Mouse (Mus musculus): Measurements from ENCODE around the gene Uqcc2.

The Uqcc2 gene

DNA sequence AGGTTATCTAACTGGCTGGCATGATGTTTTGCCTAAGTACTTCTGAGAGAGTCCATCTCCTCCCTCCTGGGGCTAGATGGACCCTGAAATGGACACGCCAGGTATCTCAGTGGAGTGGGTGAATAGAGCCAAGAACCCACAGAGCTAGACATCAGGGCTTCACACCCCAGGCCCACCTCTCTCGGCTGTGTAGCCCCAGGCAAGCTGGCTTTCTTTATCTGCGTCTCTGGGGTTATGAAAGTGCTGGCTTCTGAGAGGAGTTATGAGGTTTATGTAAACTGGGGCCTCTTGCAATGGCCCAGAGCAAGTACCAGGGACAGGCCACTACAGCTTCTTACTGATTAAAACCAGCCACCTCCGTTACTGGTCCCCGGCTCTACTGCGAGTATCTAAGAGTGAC lies 21.2 kb upstream of the Uqcc2 start:
- no peak for DNase-seq (ENCODE audit: low spot score in 2 of 2)

DNA sequence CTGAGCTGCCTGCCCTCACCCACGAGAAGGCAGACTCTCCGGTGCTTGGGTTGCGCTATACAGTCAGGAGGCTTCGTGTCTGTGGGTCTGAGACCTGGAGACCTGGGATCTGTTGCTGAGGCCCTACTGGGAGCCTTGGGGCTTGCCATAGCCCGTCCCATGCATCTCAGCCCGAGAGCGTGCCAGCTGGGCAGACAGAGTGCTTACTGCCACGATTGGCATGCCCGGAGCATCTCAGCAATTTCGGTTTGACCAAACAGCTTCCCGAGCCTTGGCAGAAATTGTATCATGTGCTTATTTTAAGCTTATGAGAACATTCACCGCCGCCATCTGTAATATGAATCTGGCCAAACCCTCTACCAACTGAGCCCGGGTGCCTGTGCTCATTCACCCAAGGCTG lies 20.5 kb upstream of the Uqcc2 start:
- DNase-seq (ENCODE audit: low spot score in 2 of 2) = no peak

DNA sequence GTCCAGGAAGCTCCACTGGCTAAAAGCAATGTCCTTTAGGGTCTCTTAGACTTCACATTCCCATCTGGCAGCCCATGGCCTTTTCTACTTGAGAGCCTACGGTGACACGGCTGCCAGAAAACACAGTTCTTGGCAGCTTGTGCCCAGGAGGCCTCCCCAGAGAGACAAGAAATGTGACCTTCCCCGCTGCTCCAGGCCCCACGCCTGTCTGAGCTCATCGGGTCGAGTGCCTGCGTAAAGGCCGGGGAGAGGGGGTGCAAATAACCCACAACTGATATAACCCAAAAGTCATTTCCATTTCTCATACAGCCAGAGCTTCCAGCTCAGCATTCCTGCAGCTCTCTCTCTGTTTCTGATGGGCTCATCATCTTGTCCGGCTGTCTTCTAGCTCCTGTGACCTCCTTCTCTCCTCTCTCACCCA lies 20.1 kb upstream of the Uqcc2 start:
- no peak for DNase-seq (ENCODE audit: low spot score in 2 of 2)

DNA sequence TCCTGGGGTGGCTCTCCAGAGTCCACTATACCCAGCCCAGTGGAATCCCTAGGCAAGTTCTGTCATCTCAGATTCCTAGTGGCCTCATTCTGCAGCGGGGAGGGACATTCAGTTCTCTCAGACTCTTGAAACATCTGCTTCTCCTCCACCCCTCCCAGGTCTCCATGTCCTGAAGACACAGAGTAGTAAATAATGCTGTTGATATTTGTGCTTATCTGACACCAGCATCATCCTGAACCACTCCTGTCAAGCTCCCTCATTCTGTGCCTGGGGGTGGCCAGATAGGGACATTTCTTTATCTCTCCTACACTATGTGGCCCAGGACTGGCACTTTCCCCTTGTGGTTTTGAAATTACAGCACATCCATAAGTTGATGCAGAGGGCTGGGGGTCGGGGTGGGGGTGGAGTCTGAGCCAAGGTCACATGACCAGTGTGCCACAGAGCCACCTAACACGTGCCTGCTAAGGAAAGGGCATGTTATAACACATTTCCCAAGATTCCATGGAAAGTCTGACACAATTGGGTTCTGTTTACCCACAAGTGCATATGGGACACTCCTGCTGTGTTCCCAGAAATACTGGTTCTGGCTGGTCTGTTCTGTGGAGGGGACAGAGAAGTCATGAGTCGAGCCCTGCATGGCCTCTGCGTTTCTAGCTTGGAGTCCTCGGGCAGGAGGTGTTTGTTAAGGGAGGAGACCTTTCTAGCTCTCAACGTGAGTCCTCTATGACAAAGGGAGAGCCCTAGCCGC lies 19.4 kb upstream of the Uqcc2 start:
- DNase-seq (ENCODE audit: low spot score in 2 of 2) = no peak

DNA sequence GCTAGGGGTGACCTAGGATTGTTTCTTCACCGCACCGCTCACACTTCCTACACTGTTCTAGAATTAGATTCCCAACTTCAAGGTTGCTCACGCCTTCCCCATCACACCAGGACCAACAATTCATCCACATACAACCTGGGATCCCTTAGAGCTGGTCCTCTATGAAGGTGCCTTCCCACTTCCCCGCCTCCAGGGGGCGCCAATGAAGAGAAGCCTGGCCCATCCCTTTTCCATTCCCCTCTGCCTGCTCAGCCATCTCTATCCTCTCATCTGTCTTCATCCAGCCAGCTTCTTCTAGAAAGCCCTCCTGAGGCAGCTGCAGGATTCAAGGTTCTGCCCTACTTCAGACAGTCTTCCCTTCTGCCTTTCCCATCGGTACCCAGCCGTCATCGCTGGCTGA lies 17.7 kb upstream of the Uqcc2 start:
- DNase-seq (ENCODE audit: low spot score in 2 of 2) = peak; percentile 26 to 41

DNA sequence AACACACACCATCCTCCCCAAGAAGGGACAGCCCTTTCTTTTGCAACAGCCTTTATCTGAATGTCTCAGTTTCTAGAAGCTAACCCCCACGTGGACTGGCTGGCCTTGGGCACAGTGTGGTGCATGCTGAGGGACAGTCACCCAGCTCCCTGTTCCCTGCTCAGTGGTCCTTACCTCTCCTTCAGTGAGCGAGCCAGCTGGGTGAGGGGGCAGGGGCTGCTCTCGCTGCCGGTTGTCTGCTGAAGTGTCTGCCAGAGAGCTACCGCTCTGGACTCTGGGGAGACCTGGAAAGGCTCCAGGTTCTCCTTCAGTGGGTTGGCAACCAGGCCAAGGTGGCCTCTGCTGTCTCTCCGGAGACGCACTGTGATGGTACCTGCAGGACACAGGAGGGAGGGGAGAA lies 17.2 kb upstream of the Uqcc2 start:
- DNase-seq (ENCODE audit: low spot score in 2 of 2) = no peak

DNA sequence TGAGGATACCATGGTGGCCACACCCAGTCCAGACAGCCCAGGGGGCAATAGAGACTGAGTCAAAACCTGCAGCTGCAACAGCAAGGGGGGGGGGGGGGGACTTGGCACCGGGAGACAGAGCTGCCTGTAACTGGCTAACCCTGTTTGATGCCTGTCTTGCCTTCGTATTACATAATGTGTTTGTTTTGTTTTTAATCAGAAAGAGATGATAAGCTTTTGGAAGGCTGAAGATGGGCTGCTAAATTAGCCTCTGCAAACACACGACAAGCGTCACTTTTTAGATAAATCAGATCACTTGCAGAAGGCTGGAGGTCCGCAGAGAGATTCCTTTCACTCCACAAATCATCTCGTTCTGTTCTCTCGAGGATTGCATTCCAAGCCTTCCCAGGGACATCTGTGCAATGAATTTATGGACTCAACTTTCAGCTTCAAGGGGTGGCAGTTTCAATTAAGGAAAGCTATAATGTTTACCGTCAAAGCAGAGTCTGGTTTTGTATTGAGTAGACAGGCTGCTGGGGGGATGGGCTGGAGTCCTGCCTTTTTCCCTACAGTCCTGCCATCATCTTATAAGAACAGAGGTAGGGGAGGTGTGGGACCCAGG lies 12.7 kb upstream of the Uqcc2 start:
- no peak for DNase-seq (ENCODE audit: low spot score in 2 of 2)

DNA sequence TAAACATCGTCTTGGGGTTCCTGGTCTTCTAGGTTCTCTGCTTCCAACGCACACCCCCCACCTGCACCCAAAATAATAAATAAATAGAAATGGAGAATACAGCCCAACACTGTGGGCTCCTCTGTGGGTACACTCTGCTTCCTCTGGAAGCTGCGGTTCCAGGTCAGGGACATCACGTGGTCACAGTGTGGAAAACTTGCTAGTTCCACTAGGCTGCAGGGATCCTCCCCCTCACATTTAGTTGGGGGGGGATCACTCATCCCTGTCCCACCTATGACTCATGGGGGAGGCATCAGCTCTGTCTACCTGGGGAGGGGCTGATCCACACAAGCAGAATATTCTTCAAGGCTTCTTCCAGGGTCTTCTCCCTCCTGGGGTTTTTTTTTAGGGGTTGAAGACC lies 10.4 kb upstream of the Uqcc2 start:
- DNase-seq (ENCODE audit: low spot score in 2 of 2) = no peak

DNA sequence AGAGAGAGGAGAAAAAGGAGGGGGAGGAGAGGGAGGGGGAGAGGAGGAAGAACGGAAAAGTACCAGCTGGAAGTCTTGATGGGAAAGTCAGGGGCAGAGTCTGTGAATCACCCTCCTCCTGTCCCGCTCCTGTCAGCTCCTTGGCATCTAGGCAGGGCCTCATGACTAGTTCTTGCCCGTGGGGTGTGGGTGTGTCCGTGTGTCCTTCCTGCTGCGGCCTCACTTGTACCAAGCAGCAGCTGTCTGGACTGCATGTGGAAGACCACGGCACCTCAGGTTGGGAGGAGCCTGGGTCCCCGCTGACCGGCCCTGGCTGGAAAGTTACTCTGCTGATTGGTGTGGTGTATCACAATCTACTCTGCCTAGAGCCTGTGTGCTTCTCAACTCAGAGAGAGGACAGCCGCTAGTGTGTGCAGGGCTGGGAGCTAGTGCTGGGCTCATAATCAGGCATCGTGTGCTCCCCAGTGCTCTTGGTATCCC lies 8.3 kb upstream of the Uqcc2 start:
- DNase-seq (ENCODE audit: low spot score in 2 of 2) = no peak

DNA sequence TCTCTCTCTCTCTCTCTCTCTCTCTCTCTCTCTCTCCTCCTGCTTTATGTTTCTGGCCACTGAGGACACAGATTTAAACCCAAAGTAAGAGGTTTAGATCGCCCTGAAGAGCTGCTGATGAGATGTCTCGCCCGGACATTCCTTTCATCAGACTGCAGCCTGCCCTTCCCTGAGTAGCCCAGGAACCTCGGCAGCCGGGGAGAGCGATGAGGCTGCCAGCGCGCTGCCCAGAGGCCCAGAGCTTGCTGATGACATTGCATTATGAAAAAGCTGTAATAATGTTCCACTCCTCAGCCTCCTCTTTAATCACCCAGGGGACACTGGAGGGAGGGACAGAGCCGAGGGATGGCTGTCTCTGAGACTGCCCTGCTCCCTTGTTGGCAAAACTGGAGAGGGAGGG lies 6.5 kb upstream of the Uqcc2 start:
- no peak for DNase-seq (ENCODE audit: low spot score in 2 of 2)

DNA sequence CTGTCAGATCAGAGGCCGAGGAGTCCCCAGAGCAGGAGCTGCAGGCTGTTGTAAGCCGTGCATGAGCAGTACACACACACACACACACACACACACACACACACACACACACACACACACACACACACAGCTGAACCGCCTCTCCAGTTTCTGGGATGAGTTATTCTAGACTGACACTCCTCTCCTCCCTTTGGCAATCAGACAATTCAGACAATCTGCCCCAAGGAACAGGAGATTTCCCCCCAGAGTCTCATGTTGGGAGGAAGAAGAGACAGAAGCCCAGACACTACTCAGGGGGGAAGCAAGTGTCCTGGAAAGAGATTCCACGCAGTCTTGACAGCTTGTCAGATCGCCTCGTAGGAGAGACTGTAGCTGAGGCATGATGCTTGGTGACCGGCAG lies 5.6 kb upstream of the Uqcc2 start:
- DNase-seq (ENCODE audit: low spot score in 2 of 2) = no peak

DNA sequence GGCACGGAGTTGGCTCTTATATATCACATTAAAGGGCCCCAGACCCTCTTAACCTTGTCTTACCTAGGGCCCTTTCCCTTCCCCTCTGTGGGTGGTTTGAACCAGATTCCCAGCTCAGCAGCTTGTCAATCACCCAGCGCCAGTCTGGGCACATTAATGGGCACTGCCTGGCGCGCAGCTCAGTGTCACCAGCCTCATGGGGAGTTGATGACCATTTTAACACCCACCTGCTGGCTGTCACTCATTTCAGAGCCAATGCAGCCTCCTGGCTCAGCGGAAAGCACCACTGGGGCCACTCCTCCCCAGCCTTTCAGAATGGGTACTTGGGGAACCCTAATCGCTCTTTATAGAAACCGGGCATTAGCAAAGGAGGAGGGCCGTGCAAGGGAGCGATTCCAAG lies 4.7 kb upstream of the Uqcc2 start:
- no peak for DNase-seq (ENCODE audit: low spot score in 2 of 2)

DNA sequence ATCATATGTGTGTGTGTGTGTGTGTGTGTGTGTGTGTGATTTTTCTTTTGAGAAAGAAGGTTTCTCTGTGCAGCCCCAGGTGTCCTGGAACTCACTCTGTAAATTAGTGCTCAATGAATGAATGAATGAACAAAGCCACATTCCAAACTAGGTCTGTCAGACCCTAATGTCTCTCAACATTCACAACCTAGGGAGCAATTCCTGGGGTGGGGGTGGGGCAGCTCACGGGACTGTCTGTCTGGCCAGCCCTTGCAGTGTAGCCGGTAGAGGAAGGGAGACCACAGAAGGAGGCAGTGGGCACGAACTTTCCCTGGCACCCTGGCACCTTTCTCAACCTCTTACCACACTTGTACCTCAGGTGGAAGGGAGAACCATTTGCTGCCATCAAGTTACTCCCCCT lies 999 bp upstream of the Uqcc2 start:
- no peak for DNase-seq (ENCODE audit: low spot score in 2 of 2)

DNA sequence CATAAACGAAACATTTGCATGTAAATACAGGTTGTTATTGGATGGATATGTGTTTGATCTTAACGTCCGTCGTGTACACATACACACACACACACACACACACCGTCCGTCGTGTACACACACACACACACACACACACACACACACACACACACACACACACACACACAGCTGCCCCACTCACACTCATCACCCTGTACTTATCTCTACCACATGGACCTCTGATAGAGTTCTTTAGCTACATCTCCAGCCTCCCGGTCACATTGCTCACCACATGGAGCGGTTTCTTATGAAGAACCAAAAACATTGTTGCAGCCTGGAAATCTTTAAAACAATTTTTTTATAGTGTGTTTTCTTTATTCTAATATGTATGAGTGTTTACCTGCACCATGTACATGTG lies 471 bp upstream of the Uqcc2 start:
- no peak for DNase-seq (ENCODE audit: low spot score in 2 of 2)

DNA sequence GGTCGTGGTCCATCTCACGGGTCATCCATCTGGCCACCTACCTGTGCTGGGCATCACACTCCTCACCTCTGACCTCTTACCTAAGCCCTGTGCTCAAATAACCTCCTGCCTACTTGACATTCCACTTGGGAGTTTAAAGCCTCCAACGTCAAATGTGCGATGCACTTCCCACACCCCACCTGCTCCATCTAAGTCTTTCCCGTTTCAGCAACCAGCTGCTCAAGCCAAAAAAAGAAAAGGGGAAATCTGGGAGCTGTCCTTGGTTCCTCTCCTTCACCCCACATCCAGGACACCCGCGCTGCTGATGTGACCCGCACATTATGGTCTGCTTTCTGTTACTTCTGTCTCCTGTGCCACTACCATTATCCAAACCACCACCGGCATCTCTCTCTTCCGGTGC lies 1.5 kb downstream of the Uqcc2 start:
- no peak for DNase-seq (ENCODE audit: low spot score in 2 of 2)

DNA sequence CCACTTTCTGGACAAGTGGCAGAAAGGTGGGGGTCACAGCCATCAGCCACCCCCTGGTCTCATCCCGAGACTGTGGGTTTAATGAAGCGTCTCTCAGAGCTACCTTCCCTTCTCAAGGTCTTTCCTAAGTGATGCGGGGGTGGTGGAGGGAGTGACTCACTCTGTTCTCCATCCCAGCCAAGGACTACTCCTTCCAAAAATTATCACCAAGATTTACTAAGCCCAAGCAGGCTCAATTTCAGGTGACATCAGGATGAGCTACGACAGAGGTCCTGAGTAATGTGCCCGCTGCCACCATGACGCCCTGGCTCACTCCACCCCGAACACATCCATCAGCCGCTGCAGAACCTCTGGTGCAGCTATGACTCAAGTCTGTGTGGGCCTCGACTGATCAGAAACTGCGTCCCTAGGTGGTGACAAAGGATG lies 2.5 kb downstream of the Uqcc2 start:
- DNase-seq (ENCODE audit: low spot score in 2 of 2) = no peak

DNA sequence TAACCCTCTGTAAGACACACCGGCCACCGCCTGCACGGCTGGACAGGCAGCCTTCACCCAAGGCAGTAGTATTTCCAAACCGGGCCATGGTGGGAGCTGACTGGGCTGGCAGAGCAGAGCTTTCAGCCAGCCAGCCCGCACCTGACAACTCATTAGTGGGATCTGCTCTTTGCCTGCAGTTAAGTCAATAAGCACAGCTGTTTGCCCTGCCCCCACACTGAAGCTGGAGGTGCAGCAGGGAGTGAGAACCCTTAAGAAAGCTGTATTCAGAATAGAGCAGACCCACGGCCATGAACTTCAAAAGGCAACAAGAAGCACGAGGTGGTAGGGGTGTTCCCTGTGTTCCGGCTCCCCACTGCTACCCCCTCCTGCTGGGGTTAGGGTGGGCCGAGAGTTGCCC lies 3.5 kb downstream of the Uqcc2 start:
- DNase-seq (ENCODE audit: low spot score in 2 of 2) = no peak

DNA sequence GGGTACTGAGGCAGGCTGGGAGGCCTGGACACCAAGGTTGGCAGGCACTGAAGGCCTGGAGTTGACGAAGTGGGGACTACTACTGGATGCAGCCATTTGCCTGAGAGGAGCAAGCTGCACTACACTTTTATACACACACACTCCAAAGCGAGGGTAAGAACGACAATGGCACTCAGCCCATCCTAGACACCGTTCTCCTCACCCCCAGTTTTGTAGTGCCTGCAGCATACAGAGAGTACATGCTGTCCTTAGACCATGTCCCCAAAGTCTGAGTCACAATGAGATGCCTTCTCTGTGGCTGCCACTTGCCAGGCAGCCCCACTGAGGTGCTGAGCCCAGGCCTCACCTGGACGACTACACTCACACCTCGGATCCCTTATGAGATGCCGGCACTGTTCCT lies 3.9 kb downstream of the Uqcc2 start:
- DNase-seq (ENCODE audit: low spot score in 2 of 2) = no peak

DNA sequence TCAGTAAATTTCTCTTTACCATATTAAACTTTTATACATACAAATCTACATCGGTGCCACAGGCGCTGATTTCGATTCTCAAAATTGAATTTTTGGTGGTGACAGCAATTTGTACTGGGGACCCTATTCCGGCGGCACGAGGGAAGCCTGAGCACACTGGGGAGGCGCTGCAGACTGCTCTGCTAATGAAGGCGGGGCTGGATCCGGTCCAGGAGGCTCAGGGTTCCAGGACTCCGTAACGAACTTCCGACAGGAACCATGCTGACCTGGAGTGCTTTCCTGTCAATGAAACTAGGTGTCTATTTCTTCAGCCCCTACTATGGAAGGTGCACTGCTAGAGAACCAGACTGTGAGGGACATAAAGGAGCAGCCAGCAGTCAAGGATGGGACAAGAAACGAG lies 4.4 kb downstream of the Uqcc2 start:
- no peak for DNase-seq (ENCODE audit: low spot score in 2 of 2)

DNA sequence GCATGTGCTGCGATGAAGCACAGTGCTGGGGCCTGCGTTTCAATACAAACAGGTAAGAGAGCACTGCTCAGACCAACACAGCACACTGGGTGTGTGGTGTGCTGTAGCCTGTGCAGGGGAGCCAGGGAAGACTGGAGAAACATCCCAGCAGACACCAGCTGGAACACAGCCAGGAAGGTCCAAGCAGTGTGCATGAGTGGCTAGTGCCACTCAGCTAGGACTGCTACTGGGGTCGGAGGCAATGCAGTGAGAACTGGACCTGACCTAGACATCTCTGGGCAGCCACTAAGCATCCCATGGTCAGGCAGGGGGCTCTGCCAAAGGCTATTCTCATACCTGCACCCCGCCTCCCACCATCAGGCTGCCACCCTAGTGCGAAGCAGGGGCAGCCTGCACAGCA lies 5.5 kb downstream of the Uqcc2 start:
- DNase-seq (ENCODE audit: low spot score in 2 of 2) = no peak

DNA sequence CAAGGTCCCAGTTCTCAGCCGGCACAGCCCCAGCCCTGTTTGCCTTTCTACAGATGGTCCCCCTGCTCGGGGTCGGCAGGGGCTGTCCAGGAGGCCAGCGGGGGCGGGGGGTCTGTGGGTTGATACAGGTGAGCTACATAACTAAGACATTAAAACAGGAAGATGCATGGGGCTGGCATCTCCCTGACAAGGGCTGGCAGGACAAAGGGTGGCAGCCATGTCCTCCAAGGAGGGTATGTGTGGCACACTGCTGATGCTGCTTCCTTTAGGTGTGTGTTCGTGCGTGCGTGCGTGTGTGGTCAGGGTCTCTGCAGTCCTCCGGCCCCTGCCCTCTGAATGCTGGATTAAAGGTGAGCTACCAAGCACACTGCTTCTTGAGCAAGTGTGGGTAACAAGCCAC lies 6.7 kb downstream of the Uqcc2 start:
- no peak for DNase-seq (ENCODE audit: low spot score in 2 of 2)

DNA sequence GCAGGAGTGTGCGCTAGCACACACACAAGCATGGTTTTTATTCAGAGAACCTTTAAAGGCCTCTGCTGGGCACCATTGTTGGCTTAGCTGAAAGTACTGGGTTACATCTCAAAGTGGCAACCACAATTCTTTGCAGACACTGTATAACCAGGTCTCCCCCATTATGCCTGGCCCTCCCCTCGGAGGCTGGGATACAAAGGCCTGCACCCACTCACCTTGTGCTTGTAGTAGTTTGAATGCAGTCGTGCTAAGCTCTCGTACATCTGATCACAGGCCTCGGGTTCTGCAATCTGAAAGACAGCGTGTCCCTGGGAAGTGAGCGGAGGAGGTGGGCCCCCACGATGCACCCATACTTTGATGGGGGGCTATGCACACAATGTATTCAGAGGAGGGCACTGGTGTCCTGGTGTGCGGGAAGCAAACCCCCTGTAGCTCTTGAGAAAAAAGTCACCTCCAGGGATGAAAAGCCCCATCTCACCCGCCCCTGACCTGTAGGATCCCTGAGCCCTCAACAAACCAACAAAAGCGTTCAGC lies 8.0 kb downstream of the Uqcc2 start:
- no peak for DNase-seq (ENCODE audit: low spot score in 2 of 2)

DNA sequence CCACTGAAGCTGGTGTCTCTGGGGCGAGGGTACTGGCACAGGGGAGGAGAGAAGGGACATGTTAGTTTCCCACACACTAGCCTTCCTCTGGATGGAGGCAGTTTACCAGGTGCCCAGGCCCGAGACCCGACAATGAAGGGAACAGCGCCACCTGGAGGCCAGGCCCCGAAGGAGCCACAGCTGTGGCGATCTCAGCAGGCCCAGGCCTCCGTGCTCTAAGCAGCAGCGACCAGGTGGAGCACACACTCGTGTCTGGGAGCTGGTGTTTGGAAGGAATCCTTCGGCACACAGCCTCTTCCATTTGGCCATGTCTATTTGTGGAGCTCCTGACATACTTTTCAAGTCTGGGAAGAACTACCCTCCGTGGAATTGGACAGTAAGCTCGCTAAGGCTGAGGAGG lies 8.5 kb downstream of the Uqcc2 start:
- DNase-seq (ENCODE audit: low spot score in 2 of 2) = peak; percentile 57 to 76
